ENCODE assay signal across 8 mouse cellular contexts in genomic region chr7:107738726-107739125, GRCm38 (mm10). TPM values are rescaled to one million over a fixed set of nuclear protein-coding genes. Genes with fewer than 3 reads are reported as not detected.
A peak's percentile ranks its signal among the peaks of the same experiment; 100 is the strongest.
DNase-seq lines count a peak whose midpoint lies in the region; ATAC-seq and TF ChIP-seq lines count a peak whose summit lies in the region.

No protein-coding gene starts in this region.

- no peak overlapping the region for H3K4me3 ChIP-seq in layer of hippocampus, adult 2 months
- H3K4me3 ChIP-seq in forebrain, postnatal 0 days (ENCODE audit: low read depth, low read length): no peak overlapping the region
- H3K4me3 ChIP-seq in neural tube, embryonic 14.5 days (ENCODE audit: low read depth, low read length): no peak overlapping the region

- DNase-seq in adrenal gland, postnatal 10 days: peak; percentile 25
- no peak for DNase-seq in adrenal gland, postnatal 25 days
- peak; percentile 19 to 40 for DNase-seq in layer of hippocampus, adult 2 months (ENCODE audit: low spot score in 2 of 2)
- DNase-seq in layer of hippocampus, adult 9-11 months: no peak
- peak; percentile 67 for DNase-seq in forebrain, postnatal 0 days
- no peak for DNase-seq in cerebellum, adult 11-12 months
- no peak for DNase-seq in gastrocnemius, adult 8-10 months (ENCODE audit: low spot score in 2 of 2)

- H3K9me3 ChIP-seq in forebrain, postnatal 0 days (ENCODE audit: low read length): no peaks in the 10 kb centered on the region
- no peaks in the 10 kb centered on the region for H3K9me3 ChIP-seq in neural tube, embryonic 14.5 days (ENCODE audit: control insufficient read depth, low read length)

- ATAC-seq in forebrain, postnatal 0 days: peak; percentile 78
- ATAC-seq in neural tube, embryonic 14.5 days (ENCODE audit: low read depth): peak; percentile 68

- 27% methylated on average over 2 of the region's 2 CpGs for WGBS in forebrain, postnatal 0 days
- WGBS in neural tube, embryonic 14.5 days: 50% methylated on average over 2 of the region's 2 CpGs

- H3K4me1 ChIP-seq in forebrain, postnatal 0 days (ENCODE audit: insufficient read depth): no peaks in the 10 kb centered on the region
- H3K4me1 ChIP-seq in neural tube, embryonic 14.5 days (ENCODE audit: control insufficient read depth, insufficient read depth, low read length): no peaks in the 10 kb centered on the region

- peak; percentile 73 for TF ChIP-seq CTCF in layer of hippocampus, adult 2 months (conservative IDR thresholded peaks at IDR 0.05)
- TF ChIP-seq CTCF in forebrain, postnatal 0 days (IDR thresholded peaks at IDR 0.05; ENCODE audit: low read depth): peak; percentile 59

- no peaks in the 10 kb centered on the region for H3K27me3 ChIP-seq in forebrain, postnatal 0 days (ENCODE audit: insufficient read depth, low read length)
- H3K27me3 ChIP-seq in neural tube, embryonic 14.5 days (ENCODE audit: control insufficient read depth, insufficient read depth, low read length): no peaks in the 10 kb centered on the region

- H3K36me3 ChIP-seq in forebrain, postnatal 0 days (ENCODE audit: insufficient read depth): no peaks in the 10 kb centered on the region
- no peaks in the 10 kb centered on the region for H3K36me3 ChIP-seq in neural tube, embryonic 14.5 days (ENCODE audit: control insufficient read depth, insufficient read depth, low read length)

- no peak overlapping the region for H3K4me2 ChIP-seq in forebrain, postnatal 0 days (ENCODE audit: low read depth)
- H3K4me2 ChIP-seq in neural tube, embryonic 14.5 days (ENCODE audit: low read depth, low read length): no peak overlapping the region

- H3K27ac ChIP-seq in layer of hippocampus, adult 2 months: no peak overlapping the region
- no peak overlapping the region for H3K27ac ChIP-seq in forebrain, postnatal 0 days (ENCODE audit: low read depth, low read length)
- no peak overlapping the region for H3K27ac ChIP-seq in neural tube, embryonic 14.5 days (ENCODE audit: low read depth, low read length)

- no peak overlapping the region for H3K9ac ChIP-seq in forebrain, postnatal 0 days
- no peak overlapping the region for H3K9ac ChIP-seq in neural tube, embryonic 14.5 days (replicated peaks; ENCODE audit: low read depth, low read length)

RNA-seq across cellular contexts. Expression of gene Cyb5r2, which starts 19.1 kb away (rescaled TPM):
- total RNA-seq in adrenal gland, postnatal 10 days (2021): not detected
- not detected in 2 replicates for total RNA-seq in adrenal gland, postnatal 25 days (2021)
- under 1 TPM in 1 of 2 experiments, not detected in 1; 0.41 TPM for total RNA-seq in layer of hippocampus, adult 2 months (2021)
- total RNA-seq in forebrain, postnatal 0 days (2014; rRNA removed): 0.15 TPM in 1 of 2 replicates, not detected in the other
- 0.18 TPM in 1 of 2 replicates, not detected in the other for polyA plus RNA-seq in forebrain, postnatal 0 days (2015; fragmentation: Nextera tagmentation; extraction: Ambion mirVana)
- 0.29 TPM in 1 of 2 replicates, not detected in the other for polyA plus RNA-seq in neural tube, embryonic 14.5 days (2014; fragmentation: Nextera tagmentation; extraction: Ambion mirVana)
- total RNA-seq in gastrocnemius, adult 8-10 months (2022): under 1 TPM in 2 of 4 experiments, not detected in 2; 0.25 to 0.36 TPM

Comparison
In these comparisons a context has a peak if more than half of its experiments do, and no peak if none do; other contexts are left out.
1. DNase-seq: peak in adrenal gland, postnatal 10 days (single experiment), layer of hippocampus, adult 2 months (2 of 2) and forebrain, postnatal 0 days (single experiment); none in adrenal gland, postnatal 25 days (single experiment), layer of hippocampus, adult 9-11 months (single experiment), cerebellum, adult 11-12 months (single experiment) and gastrocnemius, adult 8-10 months (0 of 2).